Mouse (Mus musculus) heart, embryonic 14.5 days (tissue): Measurements from ENCODE around the gene Iqgap3. TPM values are rescaled to one million over a fixed set of nuclear protein-coding genes. Genes with fewer than 3 reads are reported as not detected.
A peak's percentile ranks its signal among the peaks of the same experiment; 100 is the strongest.

Experiments used
- ATAC-seq: fragments of 200-750 bp; cut with Nextera tagmentation; 2 replicates; pipeline ENCODE4 v1.8.0; 2017; ENCODE audit warnings: low read depth, moderate TSS enrichment; ENCODE audit not compliant: insufficient number of reproducible peaks, insufficient read depth, low FRiP score
- H3K27ac ChIP-seq, 2 experiments: fragments of 200-500 bp in 1 of 2; fragments of 300-500 bp in 1 of 2; sonication (generic) in 1 of 2; replicated peaks in 1 of 2; 2 replicates each; pipeline ENCODE4 v1.5.1; 2012 to 2014; ENCODE audit warnings: low read depth in 2 of 2, low read length in 2 of 2, control low read depth in 1 of 2, mild to moderate bottlenecking in 1 of 2, mixed read lengths in 1 of 2; ENCODE audit not compliant: control insufficient read depth in 1 of 2, insufficient read depth in 1 of 2
- H3K27me3 ChIP-seq: fragments of 300-500 bp; sonication (generic); 2 replicates; pipeline ENCODE4 v1.6.1; 2014; ENCODE audit warnings: mild to moderate bottlenecking, low read length, control low read depth; ENCODE audit not compliant: control insufficient read depth, insufficient read depth
- H3K36me3 ChIP-seq: fragments of 300-500 bp; sonication (generic); 2 replicates; pipeline ENCODE4 v1.6.1; 2014; ENCODE audit warnings: mild to moderate bottlenecking, control low read depth, low read length, mixed read lengths; ENCODE audit not compliant: control insufficient read depth, insufficient read depth
- H3K4me1 ChIP-seq, 2 experiments: fragments of 200-500 bp in 1 of 2; fragments of 300-500 bp in 1 of 2; sonication (generic) in 1 of 2; 2 replicates each; pipeline ENCODE4 v1.6.1; 2012 to 2014; ENCODE audit warnings: low read length in 2 of 2, control low read depth in 1 of 2, mixed read lengths in 1 of 2; ENCODE audit not compliant: control insufficient read depth in 2 of 2, insufficient read depth in 2 of 2
- H3K4me2 ChIP-seq: fragments of 300-500 bp; sonication (generic); 2 replicates; pipeline ENCODE4 v1.6.1; 2014; ENCODE audit warnings: mild to moderate bottlenecking, low read length
- H3K4me3 ChIP-seq, 2 experiments: fragments of 200-500 bp in 1 of 2; fragments of 300-500 bp in 1 of 2; sonication (generic) in 1 of 2; 2 replicates each; pipeline ENCODE4 v1.5.1; 2012 to 2014; ENCODE audit warnings: low read length in 2 of 2, mild to moderate bottlenecking in 2 of 2, control low read depth in 1 of 2, low read depth in 1 of 2, moderate library complexity in 1 of 2; ENCODE audit not compliant: control insufficient read depth in 1 of 2, insufficient read depth in 1 of 2
- H3K9ac ChIP-seq: fragments of 300-500 bp; sonication (generic); 2 replicates; pipeline ENCODE4 v1.6.1; 2014; ENCODE audit warnings: mild to moderate bottlenecking, low read length
- H3K9me3 ChIP-seq: fragments of 300-500 bp; sonication (generic); 2 replicates; pipeline ENCODE4 v1.6.1; 2016; ENCODE audit warnings: low read length, control low read depth; ENCODE audit not compliant: control insufficient read depth
- WGBS: fragments of 180-500 bp; shearing (Covaris S2); extraction: QIAGEN DNeasy Blood & Tissue Kit; methylation state at CpG from one replicate; pipeline ENCODE4 v1.1.7; 2014; 5-methylcytosine and 5-hydroxymethylcytosine counted together
- polyA plus RNA-seq: library from polyadenylated mRNA; unstranded; fragments of >200 nt; fragmentation: Nextera tagmentation; extraction: Ambion mirVana; gene quantifications from 2 replicates; pipeline ENCODE4 v1.2.1, GENCODE M21; 2014

Iqgap3 gene
- polyA plus RNA-seq, 1 experiment from 2014 or later = 22.8 TPM

- Histone ChIP-seq H3K27me3 (no peaks in the 10 kb centered on the region), H3K27ac (peak overlapping the region in 1 of 2 experiments; percentile 53; a peak in 2 of 4 replicates), H3K4me2 (no peak overlapping the region), H3K9me3 (no peaks in the 10 kb centered on the region), H3K9ac (no peak overlapping the region; the same call in 1 of the 2 replicates), H3K36me3 (peaks cover 97% of the 10 kb centered on the region), H3K4me3 (no peak overlapping the region), H3K4me1 (peaks cover 4 to 9% of the 10 kb centered on the region in 2 experiments; a peak in 2 of 4 replicates)
- 0 out of 2 replicates have a peak, but pooled peaks have one; percentile 17 for ATAC-seq
- 38% methylated on average over 12 of the region's 12 CpGs for WGBS
Measured at GRCm38 (mm10) chr3:88114396-88114795, 32.6 kb downstream of the Iqgap3 start.

GRCm38 (mm10) chr3:88120117-88120651 is 38.4 kb downstream of the Iqgap3 start:
- H3K27ac ChIP-seq = peak overlapping the region; percentile 58 to 90
- no peak overlapping the region for H3K4me3 ChIP-seq
- H3K9ac ChIP-seq = 0 out of 2 replicates have a peak overlapping the region, but pooled peaks have one; percentile 30
- 0 out of 2 replicates have a peak overlapping the region, but pooled peaks have one; percentile 1 for H3K4me2 ChIP-seq
- 0 out of 2 replicates have a peak, but pooled peaks have one; percentile 18 for ATAC-seq
- H3K27me3 ChIP-seq = no peaks in the 10 kb centered on the region
- no peaks in the 10 kb centered on the region for H3K9me3 ChIP-seq
- H3K4me1 ChIP-seq = peaks cover 20 to 31% of the 10 kb centered on the region in 2 experiments
- peaks cover 57% of the 10 kb centered on the region for H3K36me3 ChIP-seq
- 44% methylated on average over 19 of the region's 19 CpGs for WGBS

GRCm38 (mm10) chr3:88121164-88122131 is 39.7 kb downstream of the Iqgap3 start:
- WGBS = 33% methylated on average over 14 of the region's 14 CpGs
- Histone ChIP-seq H3K4me2 (peak overlapping the region; percentile 29), H3K36me3 (peaks cover 46% of the 10 kb centered on the region), H3K27me3 (no peaks in the 10 kb centered on the region), H3K9me3 (no peaks in the 10 kb centered on the region), H3K27ac (peak overlapping the region; percentile 58 to 90), H3K9ac (peak overlapping the region; percentile 59), H3K4me1 (peaks cover 20 to 38% of the 10 kb centered on the region in 2 experiments), H3K4me3 (no peak overlapping the region)
- ATAC-seq = peak; percentile 58

- peaks cover 9% of the 10 kb centered on the region; the same call in 1 of the 2 replicates for H3K36me3 ChIP-seq
- no peaks in the 10 kb centered on the region for H3K27me3 ChIP-seq
- peaks cover 15 to 30% of the 10 kb centered on the region in 2 experiments for H3K4me1 ChIP-seq
- no peak overlapping the region for H3K4me3 ChIP-seq
- no peaks in the 10 kb centered on the region for H3K9me3 ChIP-seq
- H3K27ac ChIP-seq = peak overlapping the region; percentile 34 to 40
- no peak for ATAC-seq
- no peak overlapping the region for H3K4me2 ChIP-seq
- H3K9ac ChIP-seq = no peak overlapping the region
- WGBS = 14% methylated on average over 4 of the region's 4 CpGs
Measured at GRCm38 (mm10) chr3:88125195-88125594, 43.4 kb downstream of the Iqgap3 start.

- no peaks in the 10 kb centered on the region for H3K9me3 ChIP-seq
- no peak overlapping the region for H3K4me3 ChIP-seq
- H3K27me3 ChIP-seq = no peaks in the 10 kb centered on the region
- 0 out of 4 replicates have a peak overlapping the region, but pooled peaks of 1 of the 2 experiments have one; percentile 14 for H3K27ac ChIP-seq
- H3K4me2 ChIP-seq = no peak overlapping the region
- ATAC-seq = no peak
- no peaks in the 10 kb centered on the region for H3K36me3 ChIP-seq
- no peak overlapping the region for H3K9ac ChIP-seq
- WGBS = 82% methylated on average over 7 of the region's 7 CpGs
- peaks cover 6 to 20% of the 10 kb centered on the region in 2 experiments for H3K4me1 ChIP-seq
Measured at GRCm38 (mm10) chr3:88126181-88126580, 44.4 kb downstream of the Iqgap3 start.

- WGBS = 66% methylated on average over 3 of the region's 3 CpGs
Measured at GRCm38 (mm10) chr3:88127636-88128035, 45.9 kb downstream of the Iqgap3 start.

GRCm38 (mm10) chr3:88128056-88128455 is 46.3 kb downstream of the Iqgap3 start:
- Histone ChIP-seq H3K9ac (no peak overlapping the region), H3K4me3 (no peak overlapping the region), H3K9me3 (no peaks in the 10 kb centered on the region), H3K27me3 (no peaks in the 10 kb centered on the region), H3K4me2 (no peak overlapping the region), H3K4me1 (peaks cover 9 to 20% of the 10 kb centered on the region in 2 experiments), H3K36me3 (no peaks in the 10 kb centered on the region), H3K27ac (no peak overlapping the region)
- ATAC-seq = no peak
- 63% methylated on average over 5 of the region's 5 CpGs for WGBS

More at GRCm38 (mm10) chr3:88127636-88128035, 45.9 kb downstream of the Iqgap3 start:
- Histone ChIP-seq H3K36me3 (no peaks in the 10 kb centered on the region), H3K9me3 (no peaks in the 10 kb centered on the region), H3K4me3 (no peak overlapping the region), H3K4me2 (no peak overlapping the region), H3K4me1 (peaks cover 6 to 18% of the 10 kb centered on the region in 2 experiments), H3K9ac (no peak overlapping the region), H3K27ac (no peak overlapping the region), H3K27me3 (no peaks in the 10 kb centered on the region)
- no peak for ATAC-seq
